Mouse (Mus musculus): ENCODE results near the gene Gm14226. TPM values are rescaled to one million over a fixed set of nuclear protein-coding genes. Genes with fewer than 3 reads are reported as not detected.
"Not testable (repeated sequence)": the region's sequence is repeated elsewhere in the genome, so short reads cannot be mapped to it uniquely, and the experiment has no call there.

Gm14226 gene
- polyA plus RNA-seq, 1 experiment from 2014 or later = 0.29 TPM

DNA sequence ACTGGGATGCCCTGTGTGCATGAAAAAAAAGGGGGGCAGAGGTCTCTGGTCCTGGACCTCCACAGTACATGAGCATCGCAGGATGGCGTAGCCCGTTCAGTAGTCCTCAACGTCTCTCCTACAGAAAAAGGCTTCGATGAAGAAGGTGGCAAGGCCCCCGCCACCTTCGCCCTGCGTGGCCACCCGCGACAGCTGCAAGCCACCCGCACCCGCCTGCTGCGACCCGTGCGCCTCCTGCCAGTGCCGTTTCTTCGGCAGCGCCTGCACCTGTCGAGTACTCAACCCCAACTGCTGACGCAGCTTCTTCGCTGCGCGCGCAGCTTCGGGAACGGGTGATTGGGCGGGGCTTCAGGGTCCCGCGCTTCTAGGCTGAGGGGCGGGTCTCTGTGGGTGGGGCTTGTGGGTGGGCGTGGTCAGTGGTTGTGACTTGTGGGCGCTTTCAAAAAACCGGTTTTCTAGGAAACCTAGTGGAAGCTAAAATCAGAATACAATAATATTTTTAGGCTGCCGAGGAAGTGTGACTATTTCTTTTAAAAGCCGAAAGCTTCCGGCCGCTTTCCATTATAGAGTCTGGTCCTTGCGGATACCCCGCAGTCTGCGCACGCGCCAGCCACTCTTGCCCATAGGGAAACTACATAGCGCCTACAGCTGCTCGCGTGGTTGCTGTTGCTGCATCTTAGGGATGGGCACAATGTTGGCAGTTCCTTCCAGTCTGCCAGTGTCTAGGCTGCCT is 32.6 kb downstream of the Gm14226 start:
- H3K9me3 ChIP-seq = no peaks in the 10 kb centered on the region
- H3K4me3 ChIP-seq = peak overlapping the region; percentile 53
- no peaks in the 10 kb centered on the region for H3K36me3 ChIP-seq
- under 1% methylated on average over 45 of the region's 45 CpGs for WGBS
- peaks cover 15% of the 10 kb centered on the region for H3K4me1 ChIP-seq
- peak overlapping the region; percentile 49 for H3K9ac ChIP-seq
- peak overlapping the region; percentile 82 for H3K27ac ChIP-seq
- peak; percentile 94 for ATAC-seq (ENCODE audit: borderline replicate concordance, extremely low read depth, low FRiP score, low TSS enrichment)
- no peaks in the 10 kb centered on the region for H3K27me3 ChIP-seq
- peak overlapping the region; percentile 89 for H3K4me2 ChIP-seq

DNA sequence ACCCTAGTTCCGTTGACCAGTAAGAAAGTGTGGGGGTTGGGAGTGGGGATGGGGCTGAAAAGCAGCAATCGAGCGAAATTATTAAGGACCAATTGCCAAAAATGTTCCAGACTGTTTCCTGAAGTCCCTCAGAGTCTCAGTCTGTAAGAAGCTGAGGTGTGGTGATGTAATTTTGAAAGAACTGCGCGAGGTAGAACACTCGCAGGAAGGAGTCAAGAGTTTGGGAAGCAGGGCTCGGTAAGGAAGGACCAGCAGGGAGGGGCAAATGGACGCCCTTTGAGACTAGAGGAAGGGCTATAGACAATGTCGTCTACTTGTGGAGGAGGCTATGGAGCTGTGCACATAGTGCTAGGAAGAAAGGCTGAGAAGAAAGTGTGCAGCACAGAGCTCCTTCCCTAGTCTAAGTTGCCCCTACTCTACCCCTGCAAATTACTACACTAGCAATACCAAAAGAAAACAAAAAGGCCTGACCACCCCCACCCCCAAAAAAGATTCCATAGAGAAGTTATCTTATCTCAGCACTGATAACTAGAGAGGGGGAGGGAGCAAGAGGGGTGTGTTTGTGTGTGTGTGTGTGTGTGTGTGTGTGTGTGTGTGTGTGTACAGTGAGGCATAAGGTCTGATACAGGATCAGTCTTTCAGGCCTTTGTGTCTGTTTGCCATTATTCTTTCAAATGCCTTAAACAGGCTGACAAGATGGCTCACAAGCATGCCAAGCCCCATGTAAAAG is 33.7 kb downstream of the Gm14226 start:
- H3K9ac ChIP-seq = peak overlapping the region; percentile 47
- H3K4me3 ChIP-seq = peak overlapping the region; percentile 53
- no peak for ATAC-seq (ENCODE audit: borderline replicate concordance, extremely low read depth, low FRiP score, low TSS enrichment)
- H3K4me2 ChIP-seq = peak overlapping the region; percentile 89
- no peaks in the 10 kb centered on the region for H3K9me3 ChIP-seq
- H3K36me3 ChIP-seq = no peaks in the 10 kb centered on the region
- no peaks in the 10 kb centered on the region for H3K27me3 ChIP-seq
- H3K4me1 ChIP-seq = peaks cover 15% of the 10 kb centered on the region
- WGBS = 10% methylated on average over 9 of the region's 9 CpGs
- H3K27ac ChIP-seq = peak overlapping the region; percentile 82

DNA sequence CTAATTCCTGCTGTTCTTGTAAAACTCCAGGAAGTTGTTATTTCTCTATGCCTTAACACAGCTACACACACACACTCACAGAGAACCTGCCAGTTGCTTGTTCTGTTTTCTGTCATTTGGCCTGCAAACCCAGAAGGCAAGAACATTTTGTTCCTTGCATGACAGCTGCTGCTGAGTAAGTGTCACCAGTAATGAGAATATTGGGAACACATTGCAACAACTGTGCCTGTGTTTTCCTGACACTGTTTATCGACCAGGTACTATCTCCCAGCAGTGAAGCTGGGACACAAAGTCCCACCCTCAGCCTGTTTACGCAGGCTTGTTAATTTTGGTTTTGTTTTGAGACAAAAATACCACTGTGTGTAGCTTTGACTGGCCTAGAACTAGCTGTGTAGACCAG is 34.6 kb downstream of the Gm14226 start:
- Histone ChIP-seq H3K27me3 (no peaks in the 10 kb centered on the region), H3K9ac (no peak overlapping the region), H3K36me3 (no peaks in the 10 kb centered on the region), H3K9me3 (no peaks in the 10 kb centered on the region), H3K4me2 (no peak overlapping the region), H3K27ac (no peak overlapping the region), H3K4me3 (no peak overlapping the region), H3K4me1 (peaks cover 15% of the 10 kb centered on the region)
- ATAC-seq (ENCODE audit: borderline replicate concordance, extremely low read depth, low FRiP score, low TSS enrichment) = no peak
- WGBS = 88% methylated on average over 2 of the region's 2 CpGs

DNA sequence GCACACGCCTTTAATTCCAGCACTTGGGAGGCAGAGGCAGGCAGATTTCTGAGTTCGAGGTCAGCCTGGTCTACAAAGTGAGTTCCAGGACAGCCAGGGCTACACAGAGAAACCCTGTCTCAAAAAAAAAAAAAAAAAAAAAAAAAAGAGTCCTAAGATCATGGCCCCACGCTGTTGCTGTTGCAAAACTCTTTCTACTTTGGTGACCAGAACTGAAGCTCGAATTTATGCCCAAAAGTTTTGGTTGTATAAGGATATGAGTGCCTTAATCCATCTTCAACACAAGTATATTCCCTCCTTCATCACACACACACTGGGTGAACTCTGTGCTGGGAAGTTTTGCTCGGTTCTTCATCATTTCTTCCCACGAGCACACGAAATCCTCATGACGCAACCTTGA is 35.4 kb downstream of the Gm14226 start:
- 89% methylated on average over 8 of the region's 8 CpGs for WGBS
- not testable (repeated sequence) for H3K4me3 ChIP-seq; H3K36me3 ChIP-seq; H3K4me2 ChIP-seq; H3K27ac ChIP-seq; H3K9me3 ChIP-seq; H3K27me3 ChIP-seq; H3K9ac ChIP-seq; ATAC-seq (ENCODE audit: borderline replicate concordance, extremely low read depth, low FRiP score, low TSS enrichment)
- H3K4me1 ChIP-seq = peaks cover 15% of the 10 kb centered on the region

DNA sequence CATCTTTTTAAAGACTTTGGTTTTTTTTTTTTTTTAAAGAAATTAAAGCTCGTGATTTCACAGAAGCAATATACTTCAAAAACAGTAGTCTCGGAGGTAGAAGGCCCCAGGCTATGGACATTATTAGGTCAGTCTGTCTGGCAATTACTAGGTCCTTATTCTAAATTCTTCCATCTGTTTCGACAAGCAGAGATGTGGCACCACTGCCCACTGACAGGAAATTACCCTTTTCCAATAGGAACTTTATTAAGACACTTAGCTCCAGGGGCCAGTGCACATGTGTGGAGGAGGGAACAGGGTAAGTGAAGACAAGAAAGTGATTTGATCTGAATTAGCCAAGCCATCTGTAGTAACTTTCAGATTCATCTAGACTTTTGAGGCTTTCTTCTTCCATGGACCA is 36.6 kb downstream of the Gm14226 start:
- H3K9ac ChIP-seq = no peak overlapping the region
- no peaks in the 10 kb centered on the region for H3K9me3 ChIP-seq
- no peak overlapping the region for H3K27ac ChIP-seq
- H3K4me2 ChIP-seq = no peak overlapping the region
- peaks cover 15% of the 10 kb centered on the region for H3K4me1 ChIP-seq
- no peaks in the 10 kb centered on the region for H3K27me3 ChIP-seq
- no peak overlapping the region for H3K4me3 ChIP-seq
- ATAC-seq (ENCODE audit: borderline replicate concordance, extremely low read depth, low FRiP score, low TSS enrichment) = no peak
- H3K36me3 ChIP-seq = no peaks in the 10 kb centered on the region
- 88% methylated on average over 3 of the region's 3 CpGs for WGBS

DNA sequence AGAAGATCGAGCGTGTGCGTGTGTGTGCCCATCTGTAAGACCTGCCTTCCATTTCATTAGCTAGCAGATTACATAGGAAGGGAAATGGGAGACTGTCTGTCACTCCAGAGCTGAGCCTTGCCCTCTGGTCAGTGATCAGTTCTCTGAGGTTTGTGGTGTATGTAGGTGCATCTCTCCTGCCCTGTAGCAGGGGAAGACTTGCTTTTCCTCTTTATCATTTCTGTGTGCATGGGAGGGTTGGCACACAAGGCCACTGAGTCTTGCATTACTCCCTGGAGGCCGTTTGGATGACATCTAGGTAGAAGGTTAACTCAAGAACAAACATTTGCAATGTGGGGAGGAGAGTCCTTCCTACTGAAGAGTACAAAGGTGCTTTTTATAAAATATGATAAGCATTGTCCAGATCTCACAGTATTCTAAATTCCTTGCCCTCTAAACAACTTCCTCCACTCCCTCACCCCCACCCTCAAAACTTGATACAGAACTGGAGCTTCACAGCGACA is 38.1 kb downstream of the Gm14226 start:
- no peak overlapping the region for H3K4me2 ChIP-seq
- H3K9me3 ChIP-seq = no peaks in the 10 kb centered on the region
- no peak overlapping the region for H3K4me3 ChIP-seq
- no peak overlapping the region for H3K9ac ChIP-seq
- no peak overlapping the region for H3K27ac ChIP-seq
- WGBS = 68% methylated on average over 5 of the region's 5 CpGs
- H3K36me3 ChIP-seq = peaks cover 8% of the 10 kb centered on the region
- no peak for ATAC-seq (ENCODE audit: borderline replicate concordance, extremely low read depth, low FRiP score, low TSS enrichment)
- peaks cover 8% of the 10 kb centered on the region for H3K4me1 ChIP-seq
- no peaks in the 10 kb centered on the region for H3K27me3 ChIP-seq

DNA sequence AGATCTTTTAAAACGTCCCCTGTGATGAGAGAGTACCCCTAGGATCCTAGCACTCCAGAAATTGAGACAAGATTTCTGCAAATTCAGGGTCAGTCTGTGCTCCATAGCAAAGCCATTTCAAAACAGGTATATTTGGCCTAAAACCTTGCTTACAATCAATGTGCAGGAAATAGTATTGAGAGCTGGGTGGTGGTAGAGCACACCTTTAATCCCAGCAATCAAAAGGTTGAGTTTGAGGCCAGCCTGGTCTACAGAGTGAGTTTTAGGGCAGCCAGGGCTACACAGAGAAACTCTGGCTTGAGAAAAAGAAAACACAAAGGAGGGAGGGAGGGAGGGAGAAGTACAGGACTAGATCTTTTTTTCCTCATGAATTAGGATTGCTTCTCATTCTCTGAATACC is 39.3 kb downstream of the Gm14226 start:
- 71% methylated on average over 1 of the region's 1 CpGs for WGBS
- no peak for ATAC-seq (ENCODE audit: borderline replicate concordance, extremely low read depth, low FRiP score, low TSS enrichment)

DNA sequence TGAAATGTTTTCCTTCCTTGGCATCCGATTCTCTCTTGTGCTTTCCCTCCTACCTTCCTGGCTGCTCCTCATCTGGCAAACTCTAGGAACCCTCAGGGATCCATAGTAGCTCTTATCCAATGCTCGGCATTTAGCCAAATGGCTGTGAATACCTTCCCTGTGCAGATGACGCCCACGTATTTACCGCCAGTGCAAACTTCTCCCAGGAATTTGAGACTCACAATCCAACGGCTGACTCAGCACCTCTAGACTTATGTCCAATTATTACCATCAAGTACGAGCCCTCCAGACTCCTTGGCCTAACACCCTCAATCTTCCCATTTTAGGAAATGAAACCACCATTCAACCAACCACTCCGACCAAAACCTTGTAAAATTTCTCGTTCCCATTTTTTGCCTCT is 53.0 kb downstream of the Gm14226 start:
- WGBS = 77% methylated on average over 9 of the region's 9 CpGs
- H3K9ac ChIP-seq = no peak overlapping the region
- peaks cover 14% of the 10 kb centered on the region for H3K36me3 ChIP-seq
- no peaks in the 10 kb centered on the region for H3K9me3 ChIP-seq
- H3K27ac ChIP-seq = no peak overlapping the region
- H3K27me3 ChIP-seq = no peaks in the 10 kb centered on the region
- no peak for ATAC-seq (ENCODE audit: borderline replicate concordance, extremely low read depth, low FRiP score, low TSS enrichment)
- H3K4me3 ChIP-seq = no peak overlapping the region
- H3K4me1 ChIP-seq = peaks cover 19% of the 10 kb centered on the region
- H3K4me2 ChIP-seq = no peak overlapping the region

More for the DNA sequence above, 39.3 kb downstream of the Gm14226 start:
- no peak overlapping the region for H3K4me3 ChIP-seq
- H3K4me1 ChIP-seq = no peaks in the 10 kb centered on the region
- H3K27ac ChIP-seq = no peak overlapping the region
- peaks cover 18% of the 10 kb centered on the region for H3K36me3 ChIP-seq
- H3K9ac ChIP-seq = no peak overlapping the region
- no peak overlapping the region for H3K4me2 ChIP-seq
- no peaks in the 10 kb centered on the region for H3K9me3 ChIP-seq
- no peaks in the 10 kb centered on the region for H3K27me3 ChIP-seq

DNA sequence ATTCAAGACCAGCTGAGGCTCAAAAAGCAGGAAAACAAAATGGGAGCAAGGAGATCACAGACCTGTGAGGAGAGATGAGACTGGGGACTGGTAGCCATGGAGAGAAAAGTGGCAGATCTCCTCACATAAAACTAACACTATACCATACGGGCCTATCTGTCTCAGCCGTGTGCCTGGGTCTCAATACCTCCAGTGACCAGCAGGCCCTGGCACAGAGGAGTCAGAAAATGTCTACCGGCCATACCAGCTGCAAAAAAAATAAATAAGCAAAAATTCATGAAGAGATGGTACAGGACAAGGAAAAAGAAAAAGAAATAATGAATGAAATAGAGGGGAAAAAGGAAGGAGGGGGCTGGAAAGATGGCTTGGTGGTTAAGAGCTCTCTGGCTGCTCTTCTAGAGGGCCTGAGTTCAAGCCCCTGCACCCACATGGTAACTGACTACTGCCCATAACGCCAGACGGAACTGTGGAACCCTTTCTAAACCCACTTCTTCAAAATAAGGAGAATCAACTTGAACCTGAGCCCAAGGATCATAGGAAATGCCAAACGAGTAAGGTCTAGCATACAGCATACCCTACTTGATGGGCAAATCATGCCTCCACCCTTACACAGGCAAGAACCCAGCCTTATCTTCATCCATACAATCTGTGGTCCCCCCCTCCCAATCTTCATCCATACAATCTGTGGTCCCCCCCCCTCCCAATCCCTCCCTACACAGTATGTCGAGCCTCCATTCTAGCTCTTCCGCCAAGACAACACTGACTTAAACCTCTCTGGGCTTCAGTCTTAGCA is 54.5 kb downstream of the Gm14226 start:
- WGBS = 82% methylated on average over 8 of the region's 8 CpGs
- Histone ChIP-seq H3K9me3 (no peaks in the 10 kb centered on the region), H3K4me2 (peak overlapping the region; percentile 83; the same call in 1 of the 2 replicates), H3K4me1 (peaks cover 19% of the 10 kb centered on the region), H3K27ac (no peak overlapping the region), H3K27me3 (no peaks in the 10 kb centered on the region), H3K36me3 (peaks cover 7% of the 10 kb centered on the region; the same call in 1 of the 2 replicates), H3K9ac (no peak overlapping the region; the same call in 1 of the 2 replicates), H3K4me3 (no peak overlapping the region)
- no peak for ATAC-seq (ENCODE audit: borderline replicate concordance, extremely low read depth, low FRiP score, low TSS enrichment)

DNA sequence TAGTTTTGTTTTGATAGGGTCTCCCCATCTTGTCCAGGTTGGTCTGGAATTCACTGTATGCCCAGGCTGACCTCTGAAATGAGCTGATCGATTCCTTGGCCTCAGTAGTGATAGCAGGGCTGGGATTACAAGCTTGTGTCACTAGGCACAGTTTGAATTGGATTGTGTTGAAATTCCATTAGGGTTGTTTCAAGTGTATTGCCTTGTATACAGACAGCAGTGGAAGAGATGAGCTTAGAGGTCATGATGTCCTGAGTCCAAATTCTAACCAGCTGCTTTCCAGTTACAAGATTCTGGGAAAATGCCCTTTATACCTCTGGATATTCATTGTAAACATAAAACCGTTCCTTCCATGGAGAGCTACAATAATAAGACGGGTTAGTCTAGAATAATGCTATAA is 55.3 kb downstream of the Gm14226 start:
- peak overlapping the region; percentile 83 for H3K4me2 ChIP-seq
- WGBS = 7% methylated on average over 3 of the region's 3 CpGs
- peaks cover 19% of the 10 kb centered on the region for H3K4me1 ChIP-seq
- no peaks in the 10 kb centered on the region for H3K9me3 ChIP-seq
- ATAC-seq (ENCODE audit: borderline replicate concordance, extremely low read depth, low FRiP score, low TSS enrichment) = no peak
- H3K36me3 ChIP-seq = no peaks in the 10 kb centered on the region; the same call in 1 of the 2 replicates
- no peaks in the 10 kb centered on the region for H3K27me3 ChIP-seq
- H3K9ac ChIP-seq = peak overlapping the region; percentile 76
- no peak overlapping the region for H3K27ac ChIP-seq
- peak overlapping the region; percentile 71 for H3K4me3 ChIP-seq

DNA sequence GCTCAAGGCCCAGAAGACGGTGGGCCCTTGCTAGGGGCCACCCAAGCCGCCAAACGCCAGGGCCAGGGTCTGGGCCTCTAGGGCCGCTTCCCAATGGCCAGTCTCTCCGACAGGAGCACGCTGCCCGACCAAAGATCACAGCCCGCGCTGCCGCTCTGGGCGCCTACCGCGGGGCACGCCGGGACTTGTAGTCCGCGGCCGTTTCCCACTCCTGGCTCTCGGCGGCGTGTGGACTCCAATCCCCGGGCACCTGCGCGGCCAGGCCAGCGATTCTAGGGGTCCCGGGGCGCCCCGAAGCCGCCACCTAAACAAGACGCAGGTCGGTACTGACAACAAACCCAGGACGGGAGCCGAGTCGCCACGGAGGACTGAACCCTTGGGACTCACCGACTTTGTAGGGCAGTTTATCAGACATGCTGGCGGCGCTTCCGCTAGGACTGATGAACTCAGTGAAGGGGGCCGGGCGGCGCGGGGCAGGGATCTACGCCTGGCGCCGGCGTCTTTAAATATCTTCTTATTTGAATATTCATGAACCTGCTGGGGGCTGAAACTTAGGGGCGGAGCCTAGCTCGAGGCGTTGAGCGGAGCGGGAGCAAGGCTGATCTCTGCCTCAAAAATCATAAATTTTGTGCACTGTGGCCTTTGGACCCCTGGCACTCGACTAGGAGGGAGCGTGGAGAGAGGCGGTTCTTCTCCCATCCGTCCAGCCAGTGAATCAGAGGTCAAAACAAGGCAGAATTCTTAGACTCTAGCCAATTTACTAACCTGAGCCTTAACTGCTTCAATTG is 56.1 kb downstream of the Gm14226 start, which contains the start of gene Ahcy:
Gene Ahcy, minus strand, starts transcription at position 520 of the 788 bp plus-strand sequence.
- Histone ChIP-seq H3K4me3 (peak within 1 kb of the TSS; percentile 71), H3K9me3 (no peaks in the 10 kb centered on the region), H3K27ac (peak within 1 kb of the TSS; percentile 68), H3K27me3 (no peaks in the 10 kb centered on the region), H3K36me3 (no peaks in the 10 kb centered on the region), H3K4me1 (peaks cover 19% of the 10 kb centered on the region), H3K9ac (peak within 1 kb of the TSS; percentile 76), H3K4me2 (peak within 1 kb of the TSS; percentile 83)
- WGBS = 2% methylated on average over 56 of the region's 56 CpGs
- peak; percentile 96 for ATAC-seq (ENCODE audit: borderline replicate concordance, extremely low read depth, low FRiP score, low TSS enrichment)
